Mouse (Mus musculus) gastrocnemius, postnatal 36 days (tissue): ENCODE results near the gene Ttk. TPM values are rescaled to one million over a fixed set of nuclear protein-coding genes. Genes with fewer than 3 reads are reported as not detected.

ENCODE experiments used
- DNase-seq, 2 experiments: peaks; one replicate each; pipeline ENCODE4 v3.0.0; 2022
- intact Hi-C: fragments of 180-260 bp; cut with DNase I; formaldehyde crosslinking; loops from one replicate; pipeline ENCODE4 v1.15.1; 2025
- long read RNA-seq, 2 experiments: library from polyadenylated mRNA; stranded (forward); transcript quantifications; one replicate each; pipeline ENCODE4 v2.0.0; 2021
- total RNA-seq, 2 experiments: library from RNA; stranded (reverse); gene quantifications; 2 replicates each; pipeline ENCODE4 v1.2.3; 2021

Gene Ttk
- total RNA-seq = under 1 TPM; 0.35 to 0.38 TPM
- long read RNA-seq, experiment 1 = 0 reads
- long read RNA-seq, experiment 2 = 0 reads

GRCm38 (mm10) chr9:83833811-83834747, at the start of gene Ttk:
Gene Ttk (plus strand): TSS chr9:83834689.
- DNase-seq = peak; percentile 83 to 86
- intact Hi-C loops = loop anchor here (5.0 kb wide), 1 partner anchor 88 kb away; no protein-coding TSS in a partner anchor

GRCm38 (mm10) chr9:83785501-83785900, 49.0 kb upstream of the Ttk start:
- intact Hi-C loops = no loop called here

GRCm38 (mm10) chr9:83789326-83789725, 45.2 kb upstream of the Ttk start:
- no peak for DNase-seq
- intact Hi-C loops = no loop called here

More at GRCm38 (mm10) chr9:83785501-83785900, 49.0 kb upstream of the Ttk start:
- no peak for DNase-seq

- intact Hi-C loops = no loop called here
- no peak for DNase-seq
These were observed 37.6 kb upstream of the Ttk start for GRCm38 (mm10) chr9:83796875-83797274.

GRCm38 (mm10) chr9:83797898-83798297, 36.6 kb upstream of the Ttk start:
- intact Hi-C loops = no loop called here
- DNase-seq = no peak

- DNase-seq = no peak
- intact Hi-C loops = no loop called here
These were observed 30.1 kb upstream of the Ttk start for GRCm38 (mm10) chr9:83804341-83804740.

GRCm38 (mm10) chr9:83805164-83805976, 29.1 kb upstream of the Ttk start:
- DNase-seq = no peak
- intact Hi-C loops = loop anchor here (5.0 kb wide), 1 partner anchor 97 kb away; no protein-coding TSS in a partner anchor

GRCm38 (mm10) chr9:83805977-83806815, 28.3 kb upstream of the Ttk start, which contains the start of gene Elovl4:
Gene Elovl4 (minus strand): TSS chr9:83806277.
- peak; percentile 17 to 27 for DNase-seq
- intact Hi-C loops = loop anchor here (5.0 kb wide), 1 partner anchor 96 kb away; no protein-coding TSS in a partner anchor

- no peak for DNase-seq
- intact Hi-C loops = loop anchor here (5.0 kb wide), 1 partner anchor 95 kb away; no protein-coding TSS in a partner anchor
These were observed 26.9 kb upstream of the Ttk start for GRCm38 (mm10) chr9:83807562-83807961.

GRCm38 (mm10) chr9:83819188-83819587, 15.3 kb upstream of the Ttk start:
- DNase-seq = no peak
- intact Hi-C loops = no loop called here

- intact Hi-C loops = no loop called here
- no peak for DNase-seq
These were observed 13.5 kb upstream of the Ttk start for GRCm38 (mm10) chr9:83820976-83821375.

GRCm38 (mm10) chr9:83822925-83823324, 11.6 kb upstream of the Ttk start:
- intact Hi-C loops = no loop called here
- DNase-seq = no peak

GRCm38 (mm10) chr9:83829896-83830295, 4.6 kb upstream of the Ttk start:
- DNase-seq = no peak
- intact Hi-C loops = loop anchor here (5.0 kb wide), 1 partner anchor 92 kb away; no protein-coding TSS in a partner anchor

- intact Hi-C loops = loop anchor here (5.0 kb wide), 1 partner anchor 91 kb away; no protein-coding TSS in a partner anchor
- DNase-seq = no peak
These were observed 3.3 kb upstream of the Ttk start for GRCm38 (mm10) chr9:83831152-83831551.

GRCm38 (mm10) chr9:83834748-83835313, 342 bp downstream of the Ttk start:
- intact Hi-C loops = loop anchor here (5.0 kb wide), 1 partner anchor 87 kb away; no protein-coding TSS in a partner anchor
- no peak for DNase-seq

- DNase-seq = no peak
- intact Hi-C loops = no loop called here
These were observed 18.0 kb downstream of the Ttk start for GRCm38 (mm10) chr9:83852464-83852863.

GRCm38 (mm10) chr9:83865165-83865564, 30.7 kb downstream of the Ttk start:
- no peak for DNase-seq
- intact Hi-C loops = no loop called here

GRCm38 (mm10) chr9:83882191-83882590, 47.7 kb downstream of the Ttk start:
- intact Hi-C loops = no loop called here

GRCm38 (mm10) chr9:83886149-83886548, 51.7 kb downstream of the Ttk start:
- intact Hi-C loops = no loop called here

More at GRCm38 (mm10) chr9:83882191-83882590, 47.7 kb downstream of the Ttk start:
- DNase-seq = no peak

More at GRCm38 (mm10) chr9:83886149-83886548, 51.7 kb downstream of the Ttk start:
- no peak for DNase-seq
